Mouse (Mus musculus): Measurements from ENCODE around the gene Tctn1.

DNA sequence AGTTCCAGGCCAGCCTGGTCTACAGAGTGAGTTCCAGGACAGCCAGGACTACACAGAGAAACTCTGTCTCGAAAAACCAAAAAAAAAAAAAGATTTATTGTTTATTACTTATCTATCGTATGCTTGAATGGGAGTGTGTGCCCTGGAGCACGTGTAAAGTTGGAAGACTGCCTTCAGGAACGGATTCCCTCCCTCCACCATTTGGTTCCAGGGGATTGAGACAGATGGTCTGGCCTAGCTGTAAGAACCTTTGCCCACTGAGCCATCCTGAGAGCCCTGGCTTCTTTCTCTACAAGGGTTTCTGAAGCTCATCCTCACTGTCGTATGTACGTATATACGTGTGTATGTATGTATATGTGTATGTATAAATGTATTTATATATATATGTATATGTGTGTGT lies 14.7 kb upstream of the Tctn1 start:
- TF ChIP-seq CTCF (IDR thresholded peaks at IDR 0.05; ENCODE audit: borderline replicate concordance, control insufficient read depth, extremely low read depth, insufficient read depth, low read length, poor library complexity): no peak
- no peak for TF ChIP-seq POLR2A (IDR thresholded peaks at IDR 0.05; ENCODE audit: control insufficient read depth, extremely low read depth, insufficient read depth, low read length, poor library complexity)

Data from thymus, adult 2 months (tissue).